Mouse (Mus musculus): ENCODE data around the gene Mael.
A peak's percentile ranks its signal among the peaks of the same experiment; 100 is the strongest.

Mael gene

DNA sequence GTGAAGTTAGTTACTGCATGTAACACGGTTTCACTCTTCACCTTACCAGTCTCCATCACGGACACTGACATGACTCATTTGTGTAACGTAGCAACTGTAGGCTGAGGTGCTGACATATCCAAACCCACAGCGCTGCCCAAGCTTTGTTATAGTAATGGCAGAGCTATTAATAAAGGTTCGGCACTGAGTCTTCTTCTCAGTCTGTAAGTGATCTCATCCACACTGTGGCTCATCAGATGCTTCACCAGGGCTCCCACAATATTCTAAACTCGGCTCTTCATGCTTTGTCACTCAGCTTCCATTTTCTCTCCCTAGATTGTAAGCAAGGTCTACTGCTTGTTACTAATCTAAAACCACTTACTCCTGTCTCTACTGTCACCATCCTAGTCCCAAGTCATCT, 29.2 kb downstream of the Mael start:
- no peak for DNase-seq (ENCODE audit: extremely low spot score, low read depth, low spot score)

DNA sequence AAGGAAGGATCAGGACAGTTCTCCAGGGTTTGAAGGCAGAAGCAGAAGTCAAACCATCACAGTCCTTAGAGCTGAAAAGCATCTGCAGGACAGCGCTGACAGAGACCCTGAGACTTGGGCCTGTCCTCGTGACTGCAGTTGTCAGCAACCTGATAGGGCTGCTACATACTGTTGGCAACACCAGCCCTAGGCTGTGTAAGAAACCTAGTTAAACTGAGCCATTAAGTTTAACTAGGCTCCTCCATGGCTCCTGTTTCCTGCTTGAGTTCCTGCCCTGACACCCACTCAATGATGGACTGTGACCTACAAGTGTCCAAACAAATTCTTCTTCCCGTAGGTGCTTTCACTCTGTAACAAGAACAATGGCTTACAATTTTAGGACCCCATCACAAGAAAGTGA, 33.4 kb downstream of the Mael start:
- DNase-seq (ENCODE audit: extremely low spot score, low read depth, low spot score) = peak; percentile 10

DNA sequence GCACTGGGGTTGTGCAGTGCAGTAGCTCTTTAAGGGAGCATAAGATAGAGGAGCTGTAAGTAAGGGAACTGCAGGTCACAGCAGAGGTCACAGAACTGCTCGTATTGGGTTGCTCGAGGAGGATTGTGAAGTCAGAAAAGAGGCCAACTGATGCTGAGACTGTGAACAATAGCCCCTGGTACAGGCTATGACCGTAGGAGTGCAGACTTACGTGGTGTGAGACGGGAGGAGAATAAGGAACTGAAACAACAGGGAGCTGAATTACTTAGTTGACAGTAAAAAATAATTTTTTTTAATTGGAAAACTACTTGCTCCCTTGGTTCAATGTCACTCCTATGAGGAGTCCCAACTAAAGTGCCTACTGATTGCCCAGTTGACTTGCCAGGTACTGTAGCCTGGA, 34.4 kb downstream of the Mael start:
- no peak for DNase-seq (ENCODE audit: extremely low spot score, low read depth, low spot score)

DNA sequence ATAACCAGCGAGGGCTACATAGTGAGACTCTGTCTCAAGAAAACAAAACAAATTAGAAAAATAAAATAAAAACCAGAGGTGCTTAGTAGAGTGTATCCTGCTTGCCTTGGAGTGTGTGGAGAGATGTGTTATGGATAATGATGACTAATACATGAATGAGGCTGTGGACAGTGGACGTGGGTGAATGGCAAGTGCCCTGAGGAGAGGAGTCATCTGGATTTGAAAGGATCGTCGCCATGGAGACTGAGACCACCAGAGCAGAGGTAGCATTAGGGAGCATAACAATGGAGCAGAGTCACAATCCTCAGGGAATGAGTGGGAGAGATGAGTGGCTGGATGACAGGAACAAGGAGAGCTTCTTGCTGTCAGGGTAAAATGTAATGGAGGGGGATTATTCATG, 48.7 kb downstream of the Mael start:
- no peak for DNase-seq (ENCODE audit: extremely low spot score, low read depth, low spot score)

DNA sequence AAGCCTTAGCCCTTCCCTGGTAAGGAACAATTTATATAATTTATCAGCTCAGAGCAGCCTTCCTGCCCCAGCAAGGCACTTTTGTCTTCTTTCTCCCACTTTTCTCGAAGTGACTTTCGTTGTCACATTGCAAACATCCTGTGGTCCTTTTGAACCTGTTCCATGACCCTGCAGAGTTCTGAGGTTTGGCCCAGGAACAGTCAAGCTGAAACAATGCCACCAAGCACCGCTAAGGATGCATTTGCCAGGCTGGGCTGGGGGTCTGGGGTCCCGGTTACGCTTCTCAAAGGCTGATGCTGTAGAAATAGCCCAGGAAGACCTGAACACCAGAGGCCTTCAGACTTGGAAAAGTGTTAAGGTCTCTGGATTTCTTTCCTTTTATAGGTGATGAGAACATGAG, 53.2 kb downstream of the Mael start:
- DNase-seq (ENCODE audit: extremely low spot score, low read depth, low spot score) = no peak

DNA sequence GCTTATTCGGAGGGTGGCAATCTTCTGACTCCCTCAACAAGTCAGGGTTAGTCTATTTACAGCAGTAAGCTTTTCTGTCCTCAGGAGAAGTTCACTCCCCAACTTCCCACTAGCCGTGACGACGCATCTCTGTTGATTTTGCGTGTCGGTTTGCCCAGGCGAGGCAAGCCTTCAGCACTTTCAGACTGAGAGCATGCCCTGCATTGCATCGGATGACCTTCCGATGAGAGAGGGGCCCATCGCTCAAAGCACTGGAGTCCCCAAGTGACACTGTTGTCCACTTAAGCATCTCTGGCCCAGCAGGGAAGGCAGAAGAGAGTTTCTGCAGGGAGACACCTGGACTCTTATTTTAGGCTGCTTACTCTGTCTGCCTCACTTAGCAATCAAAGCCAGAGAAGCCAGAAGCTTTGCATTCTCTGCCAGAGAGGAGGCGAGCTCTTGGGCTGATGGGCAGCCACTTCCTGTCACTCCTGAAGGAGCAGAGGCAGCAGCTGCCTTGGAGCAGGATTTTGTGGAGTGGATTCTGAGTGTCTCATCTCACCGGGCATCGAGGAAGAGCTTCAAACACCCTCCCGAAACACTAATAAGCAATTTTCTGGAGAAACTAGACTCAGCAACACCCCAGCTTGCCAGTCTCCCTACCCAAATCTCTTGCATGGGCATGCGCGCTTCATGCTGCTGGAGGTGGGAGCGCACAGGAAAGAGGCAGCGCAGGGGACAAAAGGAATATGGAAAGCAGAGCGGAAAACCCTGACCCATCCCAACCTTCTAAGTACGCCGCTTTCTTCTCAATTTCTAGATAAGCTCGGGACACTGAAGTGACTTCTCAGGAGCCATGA, 53.9 kb downstream of the Mael start:
- no peak for DNase-seq (ENCODE audit: extremely low spot score, low read depth, low spot score)

DNA sequence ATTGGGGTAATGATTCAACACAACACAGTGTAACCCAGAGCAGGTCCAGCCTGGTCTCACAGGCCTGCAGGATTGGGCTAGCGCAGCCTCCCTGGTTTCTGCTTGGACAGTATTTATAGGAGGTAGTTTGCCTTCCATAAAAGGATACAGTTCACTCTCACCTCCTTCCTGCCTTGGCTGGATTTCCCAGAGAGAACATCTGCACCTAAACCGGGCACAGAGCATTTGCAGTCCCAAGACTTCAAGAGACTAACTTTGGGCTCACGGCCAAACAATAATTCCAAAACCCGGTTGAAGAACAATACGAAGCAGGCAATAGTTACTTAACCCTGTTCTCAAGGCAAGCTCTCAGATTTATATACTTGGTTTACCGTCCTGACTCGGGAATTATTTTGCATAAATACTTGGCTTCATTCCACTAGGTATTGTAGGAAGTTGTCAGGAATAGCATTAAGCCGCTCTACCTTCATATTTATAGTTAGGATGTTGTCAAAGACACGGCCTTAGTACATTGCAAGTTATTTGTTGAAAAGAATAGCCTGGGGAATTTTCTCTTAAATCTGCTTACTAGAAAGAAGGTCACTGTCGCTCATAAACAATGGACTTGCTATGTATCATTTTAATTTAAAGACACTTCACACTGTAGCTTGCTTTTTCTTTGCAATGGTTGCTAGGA, 55.5 kb downstream of the Mael start:
- DNase-seq (ENCODE audit: extremely low spot score, low read depth, low spot score) = no peak

DNA sequence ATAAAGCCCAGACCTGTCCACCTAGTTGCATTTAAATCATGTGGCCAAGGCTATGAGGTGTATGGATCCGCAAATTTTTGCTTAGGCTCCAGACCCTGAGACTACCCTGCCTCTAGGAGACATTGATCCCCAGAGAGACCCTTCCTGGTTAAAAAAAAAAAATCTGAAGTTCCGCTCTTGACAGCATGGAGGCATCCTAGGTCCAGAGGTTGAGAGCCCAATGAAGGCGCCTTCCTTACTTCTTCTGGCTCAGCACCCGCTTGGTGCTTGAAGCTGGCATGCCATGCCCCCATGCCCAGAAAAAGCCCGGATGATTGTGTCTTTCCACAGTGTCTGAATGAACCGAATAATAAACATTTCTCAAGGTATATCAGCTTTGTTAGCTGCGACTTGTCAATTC, 57.0 kb downstream of the Mael start:
- DNase-seq (ENCODE audit: extremely low spot score, low read depth, low spot score) = no peak

DNA sequence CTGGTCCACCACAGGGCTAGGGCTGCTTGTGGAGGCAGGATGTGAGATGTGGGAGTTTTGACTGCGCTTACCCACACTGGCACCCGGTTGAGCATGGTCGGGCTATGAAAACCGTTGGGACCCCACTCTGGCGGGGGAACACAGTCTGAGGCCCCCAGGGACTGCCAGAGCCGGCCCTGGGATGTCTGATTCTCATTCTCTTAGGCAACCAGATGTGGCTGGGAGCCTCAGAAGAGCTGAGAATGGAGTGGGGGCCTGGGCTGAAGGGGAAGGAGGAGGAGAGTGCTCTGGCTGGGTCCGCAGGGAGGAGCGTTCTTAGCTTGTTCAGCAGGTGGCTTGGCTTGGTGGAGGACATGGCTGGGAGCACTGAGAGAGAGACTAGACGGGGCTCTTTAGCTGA, 64.9 kb downstream of the Mael start:
- DNase-seq (ENCODE audit: extremely low spot score, low read depth, low spot score) = no peak

DNA sequence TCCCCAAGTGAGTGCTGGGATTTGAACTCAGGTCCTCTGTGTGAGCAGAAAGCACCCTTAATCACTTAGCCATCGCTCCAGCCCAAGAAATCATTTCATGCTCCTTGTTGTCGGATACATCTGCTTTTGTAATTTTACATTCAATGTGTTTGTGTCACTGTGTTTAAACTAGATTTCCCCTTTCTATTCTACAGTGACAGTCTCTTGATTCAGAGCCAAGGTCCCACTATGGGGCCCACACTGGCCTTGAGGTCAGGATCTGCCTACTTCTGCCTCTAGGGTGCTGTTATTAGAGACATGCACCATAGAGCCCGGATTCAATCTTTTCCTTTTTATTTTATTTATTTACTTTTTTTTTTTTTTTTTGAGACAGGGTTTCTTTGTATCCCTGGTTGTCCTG, 65.6 kb downstream of the Mael start:
- no peak for DNase-seq (ENCODE audit: extremely low spot score, low read depth, low spot score)

DNA sequence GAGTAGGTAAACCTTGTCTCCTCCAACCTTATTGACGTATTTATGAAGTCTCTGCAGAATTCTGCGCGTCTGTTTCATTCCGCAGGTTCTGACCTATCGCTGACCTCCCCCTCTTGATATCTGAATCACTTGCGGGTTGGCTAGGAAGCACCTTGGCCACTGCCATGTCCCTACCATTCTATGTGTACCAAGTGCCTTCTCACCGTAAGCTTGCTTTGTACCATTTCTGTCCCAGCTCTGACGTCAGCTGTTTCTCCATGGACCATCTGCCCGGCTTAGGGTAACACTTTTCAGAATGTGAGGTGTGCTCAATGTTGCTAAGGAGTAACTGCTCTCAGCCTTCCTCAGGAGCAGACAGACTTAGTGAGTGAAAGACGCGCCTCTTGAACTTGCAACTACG, 67.7 kb downstream of the Mael start:
- no peak for DNase-seq (ENCODE audit: extremely low spot score, low read depth, low spot score)

DNA sequence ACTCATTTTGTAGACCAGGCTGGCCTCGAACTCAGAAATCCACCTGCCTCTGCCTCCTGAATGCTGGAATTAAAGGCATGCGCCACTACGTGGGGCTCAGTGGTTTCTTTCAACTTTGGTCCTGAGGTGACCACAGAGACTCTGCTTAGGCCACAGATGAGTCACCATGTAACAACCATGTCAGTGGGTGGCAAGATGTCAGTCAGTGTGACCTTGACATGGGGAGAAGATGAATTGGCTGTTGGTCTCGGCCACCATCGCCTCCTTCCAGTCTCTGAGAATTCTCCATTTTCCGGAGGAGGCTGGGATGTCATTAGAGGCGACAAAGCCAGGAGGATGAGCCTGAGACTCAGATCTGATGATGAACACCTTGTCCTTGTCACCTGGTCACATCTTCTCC, 68.8 kb downstream of the Mael start:
- DNase-seq (ENCODE audit: extremely low spot score, low read depth, low spot score) = no peak

DNA sequence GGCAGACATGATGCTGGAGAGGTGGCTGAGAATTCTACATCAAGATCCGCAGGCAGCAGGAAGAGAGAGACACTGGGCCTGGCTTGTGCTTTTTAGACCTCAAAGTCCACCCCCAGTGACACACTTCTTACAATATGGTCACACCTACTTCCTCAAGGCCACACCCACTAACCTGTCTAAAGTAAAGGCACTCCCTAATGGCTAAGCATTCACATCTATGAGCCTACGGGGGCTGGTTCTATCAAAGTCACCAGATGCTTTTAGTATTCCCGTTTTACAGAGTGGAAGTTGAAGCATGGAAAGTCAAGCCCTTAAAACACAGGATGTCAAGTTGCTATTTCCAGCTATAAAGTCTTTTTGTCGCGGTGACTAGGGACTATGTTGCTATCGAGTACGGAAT, 70.5 kb downstream of the Mael start:
- no peak for DNase-seq (ENCODE audit: extremely low spot score, low read depth, low spot score)

DNA sequence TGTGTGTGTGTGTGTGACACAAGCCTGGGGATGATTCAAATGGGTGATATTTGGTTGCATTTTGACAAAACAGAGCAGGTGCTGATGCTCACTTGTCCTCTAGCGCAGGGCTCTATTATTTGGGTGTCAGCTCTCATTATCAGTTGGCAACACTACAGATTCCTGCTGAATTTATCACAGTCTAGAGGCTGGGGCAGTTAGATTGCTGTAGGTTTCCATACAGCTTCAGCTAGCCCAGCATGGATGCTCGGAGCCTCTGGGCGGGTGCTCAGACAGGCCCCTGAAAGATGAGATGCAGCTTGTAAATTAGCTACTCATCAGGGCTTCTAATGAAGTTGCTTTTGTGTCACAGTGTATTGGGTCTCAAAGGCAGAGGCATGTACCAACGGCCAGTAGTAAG, 71.1 kb downstream of the Mael start:
- DNase-seq (ENCODE audit: extremely low spot score, low read depth, low spot score) = no peak

DNA sequence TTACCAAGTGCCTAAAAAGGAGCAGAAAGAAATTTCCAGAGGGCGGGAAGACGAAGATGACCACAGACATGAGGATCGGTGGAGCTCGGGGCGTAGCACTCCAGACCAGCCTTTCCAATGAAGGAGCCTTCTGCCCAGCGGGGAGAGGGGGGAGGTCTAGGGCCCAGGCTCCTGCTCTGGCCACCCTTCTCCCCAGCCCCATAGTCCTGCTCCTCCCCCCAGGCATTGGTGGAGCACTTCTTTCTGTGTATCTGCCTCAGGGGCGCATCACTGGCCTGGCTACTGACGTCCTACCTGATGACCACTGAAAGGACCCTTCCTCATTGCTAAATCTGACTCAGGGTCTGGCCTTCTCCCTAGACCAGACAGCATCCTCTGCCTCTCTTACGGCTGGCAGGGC, 73.4 kb downstream of the Mael start:
- no peak for DNase-seq (ENCODE audit: extremely low spot score, low read depth, low spot score)

DNA sequence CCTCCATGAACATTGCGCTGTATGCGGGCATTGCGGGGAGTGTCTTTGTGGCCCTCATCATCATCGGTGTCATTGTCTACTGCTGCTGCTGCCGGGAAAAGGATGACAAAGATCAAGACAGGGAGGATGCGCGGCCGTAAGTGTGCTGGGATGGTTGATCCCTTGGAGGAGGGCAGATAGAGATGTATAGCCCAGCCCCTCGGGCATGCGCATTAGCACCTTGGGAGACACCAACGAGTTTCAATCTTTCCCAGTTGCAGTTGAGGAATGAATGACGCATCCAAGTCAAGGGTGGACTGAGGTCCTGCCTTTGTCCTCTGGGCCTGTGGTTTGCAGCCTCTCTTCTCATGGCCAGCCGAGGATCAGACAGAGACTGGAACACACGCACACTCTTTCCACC, 74.0 kb downstream of the Mael start:
- no peak for DNase-seq (ENCODE audit: extremely low spot score, low read depth, low spot score)

DNA sequence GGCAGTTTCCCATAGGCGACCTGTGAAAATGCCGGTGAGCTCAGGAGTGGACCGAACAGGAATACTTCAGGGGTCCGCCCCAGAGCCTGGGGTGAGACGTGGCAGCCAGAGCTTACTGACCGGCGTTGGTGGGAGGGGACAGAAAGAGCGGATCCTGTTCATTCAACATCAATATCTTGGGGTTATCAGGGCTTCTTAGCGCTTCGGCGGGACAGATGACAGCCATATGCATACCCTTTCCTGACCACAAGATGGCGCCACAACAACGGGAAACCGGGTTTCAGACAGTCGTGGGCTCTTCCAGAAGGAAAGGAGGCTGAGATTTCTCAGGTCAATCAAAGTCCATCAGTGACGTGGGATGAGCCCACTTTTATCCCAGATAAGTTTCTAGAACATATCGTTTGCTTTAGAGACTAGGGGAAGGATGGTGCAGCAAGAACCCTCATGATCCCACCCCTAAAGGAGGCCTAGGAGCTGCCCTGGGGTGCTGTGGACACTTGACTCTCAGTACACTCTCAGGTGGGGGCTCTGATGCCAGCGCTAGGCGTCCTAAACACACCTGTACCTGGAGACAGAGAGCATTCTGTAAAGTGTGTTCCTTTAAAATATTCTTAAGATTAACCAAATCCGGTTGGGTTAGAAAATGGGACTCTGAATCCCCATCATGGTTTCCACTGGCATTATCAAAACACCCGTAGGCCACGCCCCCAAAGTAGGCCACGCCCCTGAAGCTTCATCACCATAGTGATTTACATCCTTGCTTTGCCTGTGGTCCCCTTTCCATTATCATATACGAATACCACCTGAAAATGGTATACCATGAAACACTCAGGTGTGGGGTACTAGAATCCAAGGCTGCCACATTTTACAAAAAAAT, 77.7 kb downstream of the Mael start:
- peak; percentile 50 for DNase-seq (ENCODE audit: extremely low spot score, low read depth, low spot score)

DNA sequence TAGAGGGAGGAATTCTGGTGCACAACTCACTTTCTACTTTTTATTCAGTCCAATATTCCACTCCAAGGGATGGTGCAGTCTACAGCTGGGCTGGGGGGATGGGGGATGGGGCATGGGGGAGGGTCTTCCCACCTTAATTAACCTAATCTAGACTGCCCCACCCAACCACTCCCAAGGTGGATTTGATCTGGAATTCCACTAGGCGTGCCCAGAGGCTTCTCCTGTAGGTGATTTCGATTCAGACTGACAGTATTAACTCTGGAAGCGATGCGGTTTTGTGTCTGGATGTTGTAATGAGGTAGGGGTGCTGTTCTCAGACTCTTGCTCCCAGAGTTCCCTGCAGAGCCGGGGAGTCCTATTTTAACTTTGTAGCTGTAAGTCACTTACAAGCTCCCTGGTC, 78.4 kb downstream of the Mael start:
- DNase-seq (ENCODE audit: extremely low spot score, low read depth, low spot score) = no peak

DNA sequence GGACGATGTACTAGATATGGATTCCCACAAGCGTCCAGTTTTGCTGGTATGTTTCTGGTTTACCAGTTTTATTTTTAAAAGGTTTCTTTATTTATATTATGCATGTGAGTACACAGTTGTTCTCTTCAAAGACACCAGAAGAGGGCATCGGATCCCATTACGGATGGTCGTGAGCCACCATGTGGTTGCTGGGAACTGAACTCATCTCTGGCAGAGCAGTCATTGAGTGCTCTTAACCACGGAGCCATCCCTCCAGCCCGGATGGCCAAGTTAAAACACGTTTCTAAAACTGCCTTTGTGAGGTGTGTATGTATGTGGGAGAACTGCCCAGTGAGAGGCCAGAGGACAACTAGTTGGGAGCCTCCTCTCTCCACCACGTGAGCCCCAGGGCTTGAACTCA, 79.9 kb downstream of the Mael start:
- DNase-seq (ENCODE audit: extremely low spot score, low read depth, low spot score) = no peak

DNA sequence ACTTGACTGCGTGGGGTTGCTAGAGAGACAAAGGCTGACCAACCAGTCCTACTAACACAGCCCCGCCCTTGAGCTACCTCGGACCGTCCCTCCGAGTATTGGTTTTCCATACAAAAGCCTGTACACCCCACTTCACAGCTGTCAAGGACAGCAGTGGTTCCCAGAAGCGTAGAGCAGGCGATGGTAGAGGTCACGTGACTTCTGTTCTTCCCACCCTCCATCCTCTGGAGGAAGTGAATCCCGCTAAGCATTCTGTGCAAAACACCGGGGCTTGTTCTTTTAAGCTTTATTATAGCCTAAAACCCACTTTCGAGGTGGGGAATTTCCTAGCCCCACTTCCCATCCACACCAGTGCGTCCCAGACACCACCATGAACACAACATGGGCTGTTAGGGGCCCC, 80.8 kb downstream of the Mael start:
- no peak for DNase-seq (ENCODE audit: extremely low spot score, low read depth, low spot score)

DNA sequence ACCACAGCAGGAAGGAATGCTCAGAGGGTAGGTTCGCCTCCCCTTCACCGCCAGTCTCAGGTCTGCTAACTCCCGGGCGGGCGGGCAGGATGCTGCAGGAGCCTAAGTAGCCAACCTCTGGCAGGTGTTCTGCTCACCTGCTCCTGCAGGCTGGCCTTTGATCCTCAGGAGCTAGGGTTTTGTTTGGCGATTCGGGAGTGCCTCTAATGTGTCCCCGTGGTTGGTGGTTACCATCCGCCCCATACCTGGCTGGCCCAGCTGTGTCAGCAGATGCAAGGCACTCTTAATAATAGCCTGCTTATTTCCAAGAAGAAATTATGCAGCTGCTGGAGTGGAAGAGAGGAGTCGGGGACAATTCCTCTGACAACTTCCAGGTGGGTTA, 83.4 kb downstream of the Mael start:
- no peak for DNase-seq (ENCODE audit: extremely low spot score, low read depth, low spot score)
